Mouse (Mus musculus) MEL (cell line): ENCODE measurements around the gene Rtl1.

Experiments
- CTCF ChIP-seq, 3 experiments: IDR thresholded peaks in 2 of 3; conservative IDR thresholded peaks in 1 of 3; 2 replicates each; pipeline ENCODE4 v1.5.1; 2011 to 2012; ENCODE audit warnings: low read length in 3 of 3, low read depth in 2 of 3, mild to moderate bottlenecking in 2 of 3, improper control_type of control experiment in 1 of 3, inconsistent platforms in 1 of 3, mixed read lengths in 1 of 3, moderate library complexity in 1 of 3; ENCODE audit not compliant: control insufficient read depth in 1 of 3, insufficient read depth in 1 of 3, poor library complexity in 1 of 3, severe bottlenecking in 1 of 3
- EP300 ChIP-seq, 2 experiments: IDR thresholded peaks; 2 replicates each; pipeline ENCODE4 v1.6.1; 2011; ENCODE audit warnings: improper control_type of control experiment in 2 of 2, low read length in 2 of 2, low read depth in 1 of 2, mild to moderate bottlenecking in 1 of 2
- HCFC1 ChIP-seq: IDR thresholded peaks from 2 replicates; pipeline ENCODE4 v1.6.1; 2012; ENCODE audit warnings: low read depth, mild to moderate bottlenecking, inconsistent platforms, low read length, improper control_type of control experiment, moderate library complexity
- MAFK ChIP-seq: IDR thresholded peaks from 2 replicates; pipeline ENCODE4 v1.6.1; 2011; ENCODE audit warnings: low read depth, mild to moderate bottlenecking, low read length, improper control_type of control experiment, borderline replicate concordance
- MAX ChIP-seq: IDR thresholded peaks from 2 replicates; pipeline ENCODE4 v1.6.1; 2011; ENCODE audit warnings: low read length, improper control_type of control experiment
- POLR2A ChIP-seq, 2 experiments: IDR thresholded peaks; 2 replicates each; pipeline ENCODE4 v1.6.1; 2011 to 2012; ENCODE audit warnings: low read length in 2 of 2, mild to moderate bottlenecking in 2 of 2, control low read depth in 1 of 2, improper control_type of control experiment in 1 of 2, low read depth in 1 of 2, moderate library complexity in 1 of 2; ENCODE audit not compliant: control insufficient read depth in 1 of 2, insufficient read depth in 1 of 2, poor library complexity in 1 of 2
- SMC3 ChIP-seq: IDR thresholded peaks from 2 replicates; pipeline ENCODE4 v1.6.1; 2011; ENCODE audit warnings: low read depth, low read length, improper control_type of control experiment
- ZKSCAN1 ChIP-seq: IDR thresholded peaks from 2 replicates; pipeline ENCODE4 v1.6.1; 2012; ENCODE audit warnings: low read depth, mild to moderate bottlenecking, inconsistent platforms, low read length, improper control_type of control experiment, moderate library complexity

GRCm38 (mm10) chr12:109615371-109615770 lies 15.2 kb upstream of the Rtl1 start:
- TF ChIP-seq MAX (no peak), EP300 (IDR thresholded peaks at IDR 0.05; ENCODE audit: low read depth in 1 of 2, low read length in 2 of 2) (no peak), SMC3 (no peak), ZKSCAN1 (no peak), POLR2A (IDR thresholded peaks at IDR 0.05; ENCODE audit: control insufficient read depth in 1 of 2, insufficient read depth in 1 of 2, low read depth in 1 of 2, low read length in 2 of 2, poor library complexity in 1 of 2) (no peak), CTCF (IDR thresholded peaks at IDR 0.05 in 2 of 3, conservative IDR thresholded peaks at IDR 0.05 in 1 of 3; ENCODE audit: control insufficient read depth in 1 of 3, insufficient read depth in 1 of 3, low read depth in 2 of 3, low read length in 3 of 3, poor library complexity in 1 of 3, severe bottlenecking in 1 of 3) (no peak), MAFK (no peak), HCFC1 (no peak)
